Mouse (Mus musculus) urinary bladder, postnatal 10 days (tissue): ENCODE measurements around the gene Rps7.
A peak's percentile ranks its signal among the peaks of the same experiment; 100 is the strongest.

Experiments
- DNase-seq: peaks from one replicate; pipeline ENCODE4 v3.0.0; 2022; ENCODE audit warnings: low spot score

The Rps7 gene

GRCm38 (mm10) chr12:28617297-28617696 lies 18.5 kb downstream of the Rps7 start:
- DNase-seq = no peak

DNA sequence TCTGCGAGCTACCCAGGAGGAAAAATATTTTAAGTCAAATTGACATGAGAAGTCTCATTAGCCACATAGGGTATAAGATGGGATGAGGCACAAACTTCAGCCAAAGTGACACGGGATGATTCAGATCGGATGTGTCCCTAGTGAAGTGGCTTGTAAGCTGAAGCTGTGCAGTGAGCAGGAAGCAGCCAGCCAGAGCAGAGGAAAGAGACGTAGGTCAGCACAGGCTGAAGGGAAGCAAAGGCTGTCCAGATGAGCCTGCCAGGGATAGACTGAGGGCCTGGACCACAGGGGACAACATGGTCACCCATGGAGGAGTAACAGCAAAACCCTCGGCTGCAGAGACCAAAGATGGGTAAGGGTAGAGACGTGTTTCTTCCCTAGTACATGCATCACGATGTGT lies 21.4 kb downstream of the Rps7 start:
- DNase-seq = no peak

DNA sequence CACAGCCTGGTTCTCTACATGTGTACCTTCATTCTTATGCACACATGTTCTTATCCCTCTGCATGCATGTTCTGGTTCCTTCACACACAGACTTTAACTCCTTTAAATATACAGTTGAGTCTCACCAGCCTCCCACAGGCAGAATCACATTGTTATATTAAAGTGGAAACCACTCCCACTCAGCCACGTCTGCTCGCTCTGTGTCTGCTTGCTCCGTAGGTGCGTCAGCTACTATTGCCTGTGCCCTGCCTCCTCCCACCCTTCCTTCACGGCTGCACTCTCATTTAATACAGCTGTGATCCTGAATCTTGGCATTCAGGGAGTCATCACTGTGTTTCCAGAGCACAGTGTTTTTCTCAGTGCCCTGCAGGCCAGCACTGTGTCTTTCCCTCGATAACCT lies 23.4 kb downstream of the Rps7 start:
- DNase-seq = no peak

DNA sequence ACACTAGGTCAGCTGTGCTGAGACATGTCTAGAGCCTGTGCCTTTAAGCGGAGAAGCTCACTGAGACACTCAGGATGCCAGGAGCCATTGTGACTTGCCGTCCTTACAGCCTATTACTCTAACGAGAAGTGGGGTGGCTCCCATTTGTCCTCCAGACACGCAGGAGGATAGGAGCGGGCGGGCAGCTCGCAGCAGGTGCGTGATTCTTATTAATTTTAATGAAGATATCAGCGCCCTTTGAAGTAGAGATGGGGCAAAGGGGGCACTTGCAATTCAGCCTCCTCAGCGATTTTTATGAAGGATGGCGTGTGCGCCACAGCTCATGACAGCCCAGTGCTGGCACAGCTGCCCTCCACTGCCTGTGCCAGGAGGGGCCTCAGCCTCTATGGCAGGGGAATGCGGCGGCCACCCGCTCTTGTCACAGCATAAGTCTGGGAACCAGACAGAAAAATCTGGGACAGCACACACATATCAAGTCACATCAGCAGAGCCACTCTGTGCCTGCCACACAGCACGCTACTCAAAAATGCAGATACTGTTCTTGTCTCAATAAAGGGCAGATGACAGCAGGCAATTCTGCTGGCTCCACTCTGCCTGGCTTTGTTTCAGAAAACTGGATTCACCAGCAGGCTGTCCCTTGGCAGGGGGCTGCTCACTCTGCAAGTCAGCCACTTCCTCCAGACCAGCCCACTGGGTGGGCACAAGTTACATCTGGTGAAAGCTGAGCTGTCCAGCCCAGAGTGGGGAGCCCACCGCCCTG lies 28.0 kb downstream of the Rps7 start:
- DNase-seq = no peak

DNA sequence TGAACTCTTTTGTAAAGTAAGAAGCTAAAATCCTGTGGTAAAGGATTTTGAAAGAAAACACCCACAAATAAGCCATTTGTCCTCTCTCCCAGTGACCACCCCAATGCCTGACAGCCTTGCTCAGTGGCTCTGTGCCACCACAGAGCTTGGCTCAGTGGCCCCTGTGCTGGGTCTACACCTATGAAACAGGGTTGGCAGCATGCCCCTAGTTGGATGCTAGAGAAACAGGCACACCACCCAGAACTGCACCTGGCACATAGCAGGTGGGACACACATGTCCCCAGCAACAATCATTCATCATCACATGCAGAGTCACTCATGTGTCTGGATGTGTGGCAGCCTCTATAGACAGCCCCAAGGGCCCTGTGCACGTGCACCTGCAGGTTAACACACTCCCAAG lies 32.3 kb downstream of the Rps7 start:
- DNase-seq = no peak

DNA sequence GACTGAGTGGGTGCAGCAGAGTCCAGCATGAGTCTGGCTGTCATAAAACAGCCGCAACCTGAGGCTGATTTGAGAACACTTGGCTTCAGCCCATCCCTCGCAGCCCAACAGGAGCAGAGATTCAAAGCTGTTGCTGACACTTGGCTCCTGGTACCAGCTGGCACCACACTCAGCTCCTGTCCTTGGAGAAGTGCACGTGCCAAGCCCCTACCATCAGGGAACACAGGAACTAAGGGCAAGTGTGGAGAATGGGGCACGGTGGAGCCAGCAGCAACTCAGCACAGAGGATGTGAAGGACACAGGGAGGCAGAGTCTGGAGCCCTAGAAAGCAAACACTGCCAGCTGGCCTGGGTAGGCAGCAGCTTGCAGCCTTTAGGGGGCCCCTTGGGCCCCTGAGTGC lies 33.5 kb downstream of the Rps7 start:
- DNase-seq = no peak

DNA sequence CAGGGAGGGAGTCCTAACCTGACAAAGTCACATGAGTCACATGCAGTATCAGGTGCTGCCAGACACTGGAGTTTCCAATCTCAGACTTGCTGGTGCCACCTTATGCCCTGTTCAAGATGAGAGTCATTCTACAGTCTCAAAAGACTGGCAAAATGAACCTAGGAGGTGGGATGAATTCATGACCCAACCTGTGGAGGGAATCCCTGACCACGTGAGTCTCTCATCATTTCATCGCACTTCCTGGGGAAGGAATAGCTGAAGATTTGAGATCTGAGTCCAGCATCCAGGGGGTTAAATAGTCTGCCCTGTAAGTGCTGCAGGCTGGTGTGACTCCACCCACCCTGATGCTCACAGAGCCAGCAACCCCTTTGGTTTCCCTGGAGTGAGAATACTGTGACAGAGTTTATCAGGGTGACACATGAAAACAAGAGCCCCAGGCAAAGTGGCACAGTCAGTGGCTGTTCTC lies 37.2 kb downstream of the Rps7 start:
- DNase-seq = no peak

DNA sequence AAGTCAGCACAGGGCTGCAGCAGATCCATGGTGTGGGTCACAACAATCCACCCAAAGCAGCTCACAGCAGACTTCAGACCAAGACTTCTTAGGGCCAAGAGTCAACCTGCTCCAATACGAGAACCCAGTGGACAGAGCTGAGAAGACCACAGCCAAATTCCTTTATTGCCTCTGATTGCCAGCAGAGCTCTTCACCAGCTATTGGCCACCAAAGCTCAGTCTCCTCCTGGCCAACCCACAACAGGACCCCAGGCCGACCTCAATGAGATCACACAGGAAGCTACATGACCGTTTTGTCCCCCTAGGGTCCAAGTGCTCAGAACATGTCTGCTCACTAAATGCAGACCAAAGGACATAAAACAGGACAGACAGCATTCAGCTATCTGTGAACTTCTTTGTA lies 37.6 kb downstream of the Rps7 start:
- DNase-seq = no peak

GRCm38 (mm10) chr12:28597699-28598098 lies 38.1 kb downstream of the Rps7 start:
- no peak for DNase-seq

- no peak for DNase-seq
Measured at GRCm38 (mm10) chr12:28596851-28597250, 38.9 kb downstream of the Rps7 start.

GRCm38 (mm10) chr12:28590428-28590827 lies 45.3 kb downstream of the Rps7 start:
- no peak for DNase-seq

GRCm38 (mm10) chr12:28589090-28589868 lies 46.5 kb downstream of the Rps7 start:
- peak; percentile 48 for DNase-seq

DNA sequence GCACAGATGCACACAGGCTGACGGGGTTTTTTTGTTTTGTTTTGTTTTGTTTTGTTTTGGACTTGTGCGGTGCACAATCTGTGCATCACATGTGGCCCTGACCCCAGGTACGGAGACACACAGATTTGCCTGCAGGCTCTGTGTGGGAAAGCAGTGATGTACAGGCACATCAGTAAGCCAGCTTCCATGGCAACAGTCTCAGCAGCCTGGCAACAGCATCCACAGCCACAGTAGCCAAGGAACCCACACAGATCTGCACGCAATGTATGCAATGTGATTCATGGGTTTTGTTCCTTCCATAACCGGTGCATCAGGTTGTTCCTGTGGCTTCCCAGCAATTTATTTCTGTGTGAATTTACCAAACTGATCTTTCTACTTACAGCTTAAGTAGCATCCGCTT lies 47.8 kb downstream of the Rps7 start:
- no peak for DNase-seq

DNA sequence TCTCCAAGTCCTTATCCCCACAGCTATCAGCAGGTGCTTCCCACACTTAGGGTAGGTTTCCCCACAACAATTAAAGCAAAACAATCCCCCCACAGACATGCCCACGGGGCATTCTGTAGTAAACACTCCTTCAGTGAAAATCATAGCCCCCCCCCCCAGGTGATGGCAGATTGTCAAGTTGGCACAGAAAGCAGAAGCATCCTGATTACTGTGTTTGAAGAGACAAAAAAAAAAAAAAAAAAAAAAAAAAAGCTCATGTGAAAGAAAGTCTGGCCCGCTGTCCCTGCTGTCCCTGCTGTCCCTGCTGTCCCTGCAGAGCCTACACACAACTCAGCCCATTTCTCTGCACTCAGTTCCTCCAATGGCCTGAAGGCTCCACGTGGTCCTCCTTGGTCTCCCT lies 51.7 kb downstream of the Rps7 start:
- DNase-seq = no peak

GRCm38 (mm10) chr12:28582423-28582822 lies 53.3 kb downstream of the Rps7 start, which contains the start of gene Allc:
Gene Allc (minus strand): TSS chr12:28582523.
- DNase-seq = no peak
